11 mouse cellular contexts compared by ENCODE assay signal in the genomic region with DNA sequence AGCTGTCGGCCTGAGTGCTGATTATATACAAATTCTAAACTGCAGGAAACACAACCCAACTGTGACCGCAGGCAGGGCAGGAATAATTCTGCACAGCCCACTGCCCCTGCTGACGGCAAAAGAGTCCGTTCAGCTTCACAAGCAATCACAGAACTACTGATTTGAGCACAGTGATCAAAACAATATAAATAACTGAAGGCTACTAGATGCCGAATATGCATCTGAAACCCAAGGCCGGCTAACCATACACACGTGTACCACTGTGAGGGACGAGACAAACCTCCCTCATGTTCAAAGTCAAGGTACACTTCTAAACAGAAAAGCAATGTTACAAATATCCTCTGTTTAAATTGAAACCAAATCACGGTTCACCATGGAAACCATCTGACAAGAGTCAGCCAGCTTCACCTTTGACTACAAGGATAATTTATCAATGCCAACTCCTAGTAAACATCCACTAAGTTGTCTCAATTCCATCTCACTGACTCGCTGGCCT. TPM values are rescaled to one million over a fixed set of nuclear protein-coding genes. Genes with fewer than 3 reads are reported as not detected.
DNase-seq lines count a peak whose midpoint lies in the region; ATAC-seq and TF ChIP-seq lines count a peak whose summit lies in the region.
"Had no signal": no experiment of that assay in that cellular context is flagged by ENCODE, and none has a peak within 500 bp of the region (broad histone marks: within the 10 kb centered on the region; RNA-seq: fewer than 3 reads in every experiment).

No protein-coding gene starts in this region.

- peaks cover 17% of the 10 kb centered on the region for H3K4me1 ChIP-seq in intestine, embryonic 16.5 days (ENCODE audit: control insufficient read depth, insufficient read depth, low read length)
- H3K4me1 ChIP-seq in intestine, postnatal 0 days (replicated peaks; ENCODE audit: control insufficient read depth, insufficient read depth, low read length): peaks cover 7% of the 10 kb centered on the region; the same call in 1 of the 2 replicates
- peaks cover 32% of the 10 kb centered on the region for H3K4me1 ChIP-seq in neural tube, embryonic 13.5 days (replicated peaks)
- H3K4me1 ChIP-seq in hindbrain, postnatal 0 days (ENCODE audit: insufficient read depth, low read length): peaks cover 4% of the 10 kb centered on the region; the same call in 1 of the 2 replicates

- H3K36me3 ChIP-seq in intestine, embryonic 16.5 days (ENCODE audit: control insufficient read depth, insufficient read depth, low read length): peaks cover 8% of the 10 kb centered on the region; the same call in 1 of the 2 replicates
- peaks cover 20% of the 10 kb centered on the region for H3K36me3 ChIP-seq in intestine, postnatal 0 days (ENCODE audit: control insufficient read depth, insufficient read depth)
- H3K36me3 ChIP-seq in neural tube, embryonic 13.5 days: peaks cover 29% of the 10 kb centered on the region
- peaks cover 17% of the 10 kb centered on the region; the same call in 1 of the 2 replicates for H3K36me3 ChIP-seq in hindbrain, postnatal 0 days (ENCODE audit: insufficient read depth, low read length)

- H3K9me3 ChIP-seq in intestine, embryonic 16.5 days (ENCODE audit: control insufficient read depth, low read length): no peaks in the 10 kb centered on the region
- H3K9me3 ChIP-seq in intestine, postnatal 0 days (ENCODE audit: control insufficient read depth): no peaks in the 10 kb centered on the region
- no peaks in the 10 kb centered on the region for H3K9me3 ChIP-seq in neural tube, embryonic 13.5 days
- no peaks in the 10 kb centered on the region for H3K9me3 ChIP-seq in hindbrain, postnatal 0 days (ENCODE audit: low read length)
- H3K9me3 ChIP-seq: midbrain, embryonic 13.5 days had no signal

- 29% methylated on average over 10 of the region's 10 CpGs for WGBS in intestine, embryonic 16.5 days
- 33% methylated on average over 10 of the region's 10 CpGs for WGBS in intestine, postnatal 0 days
- 57% methylated on average over 10 of the region's 10 CpGs for WGBS in neural tube, embryonic 13.5 days
- 43% methylated on average over 10 of the region's 10 CpGs for WGBS in hindbrain, postnatal 0 days

- H3K4me2 ChIP-seq in intestine, embryonic 16.5 days (ENCODE audit: low read depth, low read length): no peak overlapping the region
- no peak overlapping the region for H3K4me2 ChIP-seq in intestine, postnatal 0 days (replicated peaks; ENCODE audit: low read depth)
- no peak overlapping the region for H3K4me2 ChIP-seq in neural tube, embryonic 13.5 days
- peak overlapping the region; percentile 16; the same call in 1 of the 2 replicates for H3K4me2 ChIP-seq in hindbrain, postnatal 0 days (ENCODE audit: low read depth, low read length)
- H3K4me2 ChIP-seq: midbrain, embryonic 13.5 days had no signal

- no peak overlapping the region for H3K27ac ChIP-seq in intestine, embryonic 16.5 days (ENCODE audit: low read length)
- no peak overlapping the region for H3K27ac ChIP-seq in intestine, postnatal 0 days (ENCODE audit: low read depth, low read length)
- H3K27ac ChIP-seq in neural tube, embryonic 13.5 days (replicated peaks): peak overlapping the region; percentile 49; the same call in 1 of the 2 replicates
- H3K27ac ChIP-seq in hindbrain, postnatal 0 days: peak overlapping the region; percentile 32; the same call in 1 of the 2 replicates

- peak; percentile 23; the same call in 1 of the 2 replicates for ATAC-seq in intestine, embryonic 16.5 days
- ATAC-seq in intestine, postnatal 0 days: no peak
- ATAC-seq in neural tube, embryonic 13.5 days (ENCODE audit: low read depth): no peak
- no peak for ATAC-seq in hindbrain, postnatal 0 days
- ATAC-seq in activated CD4-positive, CD25-positive, alpha-beta regulatory T cell, adult 4 months: no peak
- ATAC-seq: midbrain, embryonic 13.5 days had no signal

- H3K4me3 ChIP-seq in intestine, embryonic 16.5 days (ENCODE audit: low read length): no peak overlapping the region
- H3K4me3 ChIP-seq in intestine, postnatal 0 days (ENCODE audit: low read depth, low read length): no peak overlapping the region
- no peak overlapping the region for H3K4me3 ChIP-seq in neural tube, embryonic 13.5 days
- no peak overlapping the region for H3K4me3 ChIP-seq in hindbrain, postnatal 0 days (ENCODE audit: low read length)
- H3K4me3 ChIP-seq: midbrain, embryonic 13.5 days had no signal

- no peak for TF ChIP-seq CTCF in intestine, postnatal 0 days (IDR thresholded peaks at IDR 0.05; ENCODE audit: low read depth)
- TF ChIP-seq CTCF in hindbrain, postnatal 0 days (IDR thresholded peaks at IDR 0.05; ENCODE audit: low read depth): no peak

- no peak for DNase-seq in neural tube, embryonic 10.5 days (ENCODE audit: extremely low spot score, low spot score)
- peak; percentile 30 for DNase-seq in hindbrain, postnatal 0 days (ENCODE audit: low spot score)
- DNase-seq in ovary, adult 18-20 months (ENCODE audit: low spot score): no peak
- DNase-seq in urinary bladder, postnatal 25 days (ENCODE audit: low spot score): no peak
- DNase-seq: cerebellum, postnatal 10 days; heart, postnatal 14 days had no signal

- no peaks in the 10 kb centered on the region for H3K27me3 ChIP-seq in intestine, embryonic 16.5 days (replicated peaks; ENCODE audit: control insufficient read depth, insufficient read depth, low read length)
- no peaks in the 10 kb centered on the region for H3K27me3 ChIP-seq in intestine, postnatal 0 days (replicated peaks; ENCODE audit: control insufficient read depth, insufficient read depth, low read length)
- no peaks in the 10 kb centered on the region for H3K27me3 ChIP-seq in neural tube, embryonic 13.5 days
- no peaks in the 10 kb centered on the region for H3K27me3 ChIP-seq in hindbrain, postnatal 0 days (ENCODE audit: insufficient read depth, low read length)
- H3K27me3 ChIP-seq: midbrain, embryonic 13.5 days had no signal

- no peak overlapping the region for H3K9ac ChIP-seq in intestine, embryonic 16.5 days (ENCODE audit: low read depth, low read length)
- no peak overlapping the region for H3K9ac ChIP-seq in intestine, postnatal 0 days (ENCODE audit: low read depth, low read length)
- H3K9ac ChIP-seq in neural tube, embryonic 13.5 days: no peak overlapping the region
- no peak overlapping the region for H3K9ac ChIP-seq in hindbrain, postnatal 0 days (replicated peaks; ENCODE audit: low read length)
- H3K9ac ChIP-seq: midbrain, embryonic 13.5 days had no signal

RNA-seq across cellular contexts. Expression of gene Lrp6, which starts 57.0 kb away (rescaled TPM):
- polyA plus RNA-seq in intestine, embryonic 16.5 days (2015; fragmentation: Nextera tagmentation; extraction: Ambion mirVana): 11.9 and 19.6 TPM in 2 replicates
- 11.6 and 12.4 TPM in 2 replicates for polyA plus RNA-seq in intestine, postnatal 0 days (2015; fragmentation: Nextera tagmentation; extraction: Ambion mirVana)
- 20.8 and 24.5 TPM in 2 replicates for polyA plus RNA-seq in neural tube, embryonic 13.5 days (2015; fragmentation: Nextera tagmentation; extraction: Ambion mirVana)
- total RNA-seq in hindbrain, postnatal 0 days (2014; rRNA removed): 23.9 and 26.1 TPM in 2 replicates
- 12.1 and 13.0 TPM in 2 replicates for polyA plus RNA-seq in hindbrain, postnatal 0 days (2015; fragmentation: Nextera tagmentation; extraction: Ambion mirVana)
- polyA plus RNA-seq in activated CD4-positive, CD25-positive, alpha-beta regulatory T cell, adult 4 months (2017; shearing (Covaris generic)): 1 to 10 TPM; 6.8 to 8.7 TPM

Comparison
In these comparisons a context has a peak if more than half of its experiments do, and no peak if none do; other contexts are left out.
1. H3K27ac ChIP-seq: peak in neural tube, embryonic 13.5 days (single experiment) and hindbrain, postnatal 0 days (single experiment); none in intestine, embryonic 16.5 days (single experiment) and intestine, postnatal 0 days (single experiment).